ENCODE assay signal across 6 mouse cellular contexts in the genomic region with DNA sequence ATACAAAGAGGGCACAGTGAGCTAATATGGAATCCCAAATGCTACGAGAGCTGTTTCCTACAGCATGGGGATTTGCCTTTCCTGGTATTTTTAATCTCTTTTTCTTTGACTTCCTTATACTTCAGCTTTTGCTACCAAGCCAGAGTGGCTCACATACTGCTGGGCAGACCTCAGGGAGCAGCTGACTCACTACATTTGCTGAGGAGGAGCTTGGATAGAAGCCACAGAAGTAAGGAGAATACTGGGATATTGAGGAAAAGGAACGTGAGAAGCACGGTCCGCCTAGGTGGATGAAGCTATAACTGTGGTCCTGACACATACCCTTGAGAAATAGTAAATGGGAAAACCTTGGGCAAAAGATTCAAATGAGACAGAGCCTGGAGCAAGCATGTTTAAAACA.
"Had no signal": no experiment of that assay in that cellular context is flagged by ENCODE, and none has a peak within 500 bp of the region (broad histone marks: within the 10 kb centered on the region; RNA-seq: fewer than 3 reads in every experiment).

No protein-coding gene starts in this region.

- DNase-seq: kidney, postnatal 10 days; kidney, postnatal 4 days; lung, adult 2 months; lung, postnatal 36 days; thymus, adult 18-20 months; thymus, postnatal 14 days had no signal
